Mouse (Mus musculus) bone marrow, adult 2 months (tissue): ENCODE results near the gene Nfic.

Experiments used
- CTCF ChIP-seq: fragments of 200-500 bp; IDR thresholded peaks from 2 replicates; pipeline ENCODE4 v1.5.1; 2011; ENCODE audit warnings: low read length, control low read depth; ENCODE audit not compliant: control insufficient read depth, insufficient read depth
- POLR2A ChIP-seq: fragments of 200-500 bp; IDR thresholded peaks from 2 replicates; pipeline ENCODE4 v1.6.1; 2011; ENCODE audit warnings: low read depth, mild to moderate bottlenecking, control low read depth, low read length, borderline replicate concordance; ENCODE audit not compliant: control insufficient read depth

DNA sequence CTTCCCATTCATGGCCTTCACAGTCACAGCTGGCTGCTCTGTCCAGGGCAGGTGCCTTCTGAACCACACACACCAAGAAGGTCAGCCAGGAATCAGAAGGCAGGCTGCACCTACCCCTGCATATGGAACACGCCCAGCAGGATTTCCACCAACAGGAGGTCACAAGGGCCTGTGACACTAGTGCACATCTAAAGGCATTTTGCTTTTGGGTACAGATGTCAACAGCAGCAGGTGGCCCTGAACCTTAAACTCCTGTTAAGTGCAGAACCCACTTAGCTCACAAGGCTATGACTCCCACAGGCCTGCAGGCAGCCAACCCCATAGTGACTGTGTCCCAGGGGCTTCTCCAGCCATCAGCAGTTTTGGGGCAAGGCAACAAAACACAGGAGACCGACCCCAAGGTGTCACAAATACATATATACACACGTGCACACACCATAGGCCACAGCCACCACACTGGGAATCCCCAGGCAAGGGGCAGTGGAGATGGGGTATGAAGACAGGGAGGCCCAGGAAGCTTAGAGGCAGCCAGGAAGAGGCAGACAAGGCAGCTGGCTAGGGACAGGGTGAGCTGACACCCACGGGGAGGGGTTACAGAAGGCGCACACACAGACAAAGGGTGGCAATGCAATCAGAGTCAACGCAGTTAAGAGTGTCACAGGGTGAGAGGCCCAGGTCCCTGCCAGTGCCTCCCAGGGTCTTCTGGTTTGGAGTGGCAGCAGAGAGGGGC lies 88.8 kb downstream of the Nfic start:
- TF ChIP-seq POLR2A (no peak), CTCF (no peak)
